Comparison of ENCODE assay signal across 8 mouse cellular contexts in genomic region chrX:142965236-142966007, GRCm38 (mm10). TPM values are rescaled to one million over a fixed set of nuclear protein-coding genes. Genes with fewer than 3 reads are reported as not detected.
DNase-seq lines count a peak whose midpoint lies in the region; ATAC-seq and TF ChIP-seq lines count a peak whose summit lies in the region.

No protein-coding gene starts in this region.

- 29% methylated on average over 23 of the region's 23 CpGs for WGBS in spleen, adult 2 months
- 15% methylated on average over 23 of the region's 23 CpGs for WGBS in heart, embryonic 13.5 days
- 23% methylated on average over 22 of the region's 23 CpGs for WGBS in midbrain, embryonic 11.5 days

- H3K4me3 ChIP-seq in spleen, adult 2 months (ENCODE audit: extremely low read depth, insufficient read depth, insufficient read length) = peak overlapping the region; percentile 84
- H3K4me3 ChIP-seq in heart, embryonic 13.5 days = peak overlapping the region; percentile 77
- H3K4me3 ChIP-seq in midbrain, embryonic 11.5 days (ENCODE audit: low read depth, low read length) = peak overlapping the region; percentile 60

- no peaks in the 10 kb centered on the region for H3K36me3 ChIP-seq in spleen, adult 2 months (ENCODE audit: control insufficient read depth, insufficient read depth, low read length)
- no peaks in the 10 kb centered on the region for H3K36me3 ChIP-seq in heart, embryonic 13.5 days
- no peaks in the 10 kb centered on the region for H3K36me3 ChIP-seq in midbrain, embryonic 11.5 days (ENCODE audit: control insufficient read depth, insufficient read depth, low read length)

- H3K9ac ChIP-seq in heart, embryonic 13.5 days = peak overlapping the region; percentile 93
- peak overlapping the region; percentile 77 for H3K9ac ChIP-seq in midbrain, embryonic 11.5 days (ENCODE audit: low read length)

- TF ChIP-seq POLR2A in spleen, adult 2 months (IDR thresholded peaks at IDR 0.05; ENCODE audit: low read depth, low read length) = no peak

- H3K4me2 ChIP-seq in heart, embryonic 13.5 days = peak overlapping the region; percentile 67
- H3K4me2 ChIP-seq in midbrain, embryonic 11.5 days = peak overlapping the region; percentile 65

- H3K27me3 ChIP-seq in spleen, adult 2 months (ENCODE audit: control insufficient read depth, insufficient read depth, low read length) = no peaks in the 10 kb centered on the region
- peaks cover 16% of the 10 kb centered on the region; the same call in 1 of the 2 replicates for H3K27me3 ChIP-seq in heart, embryonic 13.5 days (replicated peaks)
- peaks cover 8% of the 10 kb centered on the region for H3K27me3 ChIP-seq in midbrain, embryonic 11.5 days (ENCODE audit: control insufficient read depth, insufficient read depth, low read length)

- no peak overlapping the region for H3K27ac ChIP-seq in spleen, adult 2 months (ENCODE audit: insufficient read depth, low read length)
- H3K27ac ChIP-seq in heart, embryonic 13.5 days (replicated peaks) = peak overlapping the region; percentile 92
- H3K27ac ChIP-seq in midbrain, embryonic 11.5 days (ENCODE audit: low read depth, low read length) = no peak overlapping the region

- peak in 1 of 2 experiments; percentile 3 for DNase-seq in spleen, adult 2 months (ENCODE audit: low read depth in 1 of 2, low spot score in 2 of 2)
- DNase-seq in spleen, adult 18-20 months = no peak
- DNase-seq in adrenal gland, postnatal 36 days = peak; percentile 7 to 9
- DNase-seq in kidney, postnatal 10 days = peak; percentile 13
- DNase-seq in midbrain, embryonic 11.5 days (ENCODE audit: low spot score, missing footprints) = peak; percentile 87
- no peak for DNase-seq in frontal cortex, postnatal 36 days (ENCODE audit: low spot score in 2 of 2)

- no peaks in the 10 kb centered on the region for H3K4me1 ChIP-seq in spleen, adult 2 months (ENCODE audit: control insufficient read depth, insufficient read depth, insufficient read length)
- H3K4me1 ChIP-seq in heart, embryonic 13.5 days = peaks cover 4% of the 10 kb centered on the region
- H3K4me1 ChIP-seq in midbrain, embryonic 11.5 days (ENCODE audit: control insufficient read depth, insufficient read depth, low read length) = no peaks in the 10 kb centered on the region

- H3K9me3 ChIP-seq in heart, embryonic 13.5 days = no peaks in the 10 kb centered on the region
- H3K9me3 ChIP-seq in midbrain, embryonic 11.5 days (ENCODE audit: control insufficient read depth, low read length) = no peaks in the 10 kb centered on the region

- ATAC-seq in heart, embryonic 13.5 days (ENCODE audit: extremely low read depth, insufficient number of reproducible peaks, low FRiP score, low TSS enrichment) = no peak
- no peak for ATAC-seq in midbrain, embryonic 11.5 days (ENCODE audit: low FRiP score)
- no peak for ATAC-seq in monocyte, adult 5-6 weeks (replicated peaks; ENCODE audit: insufficient number of reproducible peaks, low FRiP score, low TSS enrichment, poor library complexity, severe bottlenecking)

- no peak for TF ChIP-seq CTCF in spleen, adult 2 months (IDR thresholded peaks at IDR 0.05; ENCODE audit: extremely low read depth, insufficient read depth, insufficient read length, insufficient replicate concordance)

RNA-seq across cellular contexts. Expression of gene Ammecr1, which starts 1.1 kb away (rescaled TPM):
- polyA plus RNA-seq in spleen, adult 2 months (2012; rRNA removed) = 1.6 and 1.7 TPM in 2 replicates
- total RNA-seq in adrenal gland, postnatal 36 days (2021) = 10 to 100 TPM; 10.1 to 11.6 TPM
- 14.6 and 16.4 TPM in 2 replicates for polyA plus RNA-seq in heart, embryonic 13.5 days (2015; fragmentation: Nextera tagmentation; extraction: Ambion mirVana)
- polyA plus RNA-seq in midbrain, embryonic 11.5 days (2014; fragmentation: Nextera tagmentation; extraction: Ambion mirVana) = 10.7 and 11.5 TPM in 2 replicates
- total RNA-seq in monocyte, adult 5-6 weeks (2017) = 3.1 to 9.0 TPM (median 5.3 TPM) in 3 replicates

Comparison
In these comparisons a context has a peak if more than half of its experiments do, and no peak if none do; other contexts are left out.
1. DNase-seq: peak in adrenal gland, postnatal 36 days (2 of 2), kidney, postnatal 10 days (single experiment) and midbrain, embryonic 11.5 days (single experiment); none in spleen, adult 18-20 months (0 of 2) and frontal cortex, postnatal 36 days (0 of 2).
2. Peak in every context shown above with its lines, with median percentiles within 50 percentile points of each other: H3K4me3 ChIP-seq.